Mouse (Mus musculus) lung, adult 18-20 months (tissue): ENCODE results near the gene Flywch1.
A peak's percentile ranks its signal among the peaks of the same experiment; 100 is the strongest.

Experiments used
- DNase-seq, 2 experiments: peaks; one replicate each; pipeline ENCODE4 v3.0.0; 2022; ENCODE audit warnings: mixed read lengths in 2 of 2

Gene Flywch1

GRCm38 (mm10) chr17:23742210-23742793 is 29.1 kb downstream of the Flywch1 start:
- DNase-seq = peak; percentile 39 to 42

GRCm38 (mm10) chr17:23741359-23742209 is 29.8 kb downstream of the Flywch1 start:
- no peak for DNase-seq

GRCm38 (mm10) chr17:23740598-23741021 is 30.8 kb downstream of the Flywch1 start, which contains the start of gene Paqr4:
Gene Paqr4, minus strand, starts transcription at chr17:23740867.
- DNase-seq = peak in 1 of 2 experiments; percentile 44

- DNase-seq = peak; percentile 95 to 96
These were observed 31.2 kb downstream of the Flywch1 start for GRCm38 (mm10) chr17:23740136-23740584.

GRCm38 (mm10) chr17:23739202-23740135 is 31.9 kb downstream of the Flywch1 start:
- no peak for DNase-seq

GRCm38 (mm10) chr17:23738836-23739201 is 32.6 kb downstream of the Flywch1 start:
- no peak for DNase-seq

- DNase-seq = peak in 1 of 2 experiments; percentile 33
These were observed 33.6 kb downstream of the Flywch1 start for GRCm38 (mm10) chr17:23737493-23738445.

- DNase-seq = no peak
These were observed 37.1 kb downstream of the Flywch1 start for GRCm38 (mm10) chr17:23734341-23734740.

GRCm38 (mm10) chr17:23730441-23730840 is 41.0 kb downstream of the Flywch1 start:
- no peak for DNase-seq

GRCm38 (mm10) chr17:23726758-23727142 is 44.7 kb downstream of the Flywch1 start:
- peak; percentile 83 to 89 for DNase-seq

- DNase-seq = peak; percentile 94 to 96
These were observed 45.2 kb downstream of the Flywch1 start, which contains the start of gene Pkmyt1 for GRCm38 (mm10) chr17:23725999-23726757. Gene Pkmyt1, plus strand, starts transcription at chr17:23726336.

- DNase-seq = no peak
These were observed 45.9 kb downstream of the Flywch1 start for GRCm38 (mm10) chr17:23725477-23725876.

GRCm38 (mm10) chr17:23722376-23723125 is 48.9 kb downstream of the Flywch1 start, which contains the start of gene 1520401A03Rik:
Gene 1520401A03Rik, minus strand, starts transcription at chr17:23722783.
- no peak for DNase-seq

GRCm38 (mm10) chr17:23721886-23722285 is 49.5 kb downstream of the Flywch1 start:
- no peak for DNase-seq

GRCm38 (mm10) chr17:23719455-23719854 is 51.9 kb downstream of the Flywch1 start:
- no peak for DNase-seq

GRCm38 (mm10) chr17:23717003-23717402 is 54.4 kb downstream of the Flywch1 start:
- DNase-seq = no peak

GRCm38 (mm10) chr17:23706212-23706611 is 65.2 kb downstream of the Flywch1 start:
- DNase-seq = peak; percentile 67 to 70

GRCm38 (mm10) chr17:23705525-23706104 is 65.8 kb downstream of the Flywch1 start:
- no peak for DNase-seq

GRCm38 (mm10) chr17:23704741-23705140 is 66.7 kb downstream of the Flywch1 start:
- DNase-seq = no peak
